Mouse (Mus musculus): ENCODE results near the gene Kcng3. TPM values are rescaled to one million over a fixed set of nuclear protein-coding genes. Genes with fewer than 3 reads are reported as not detected.

Gene Kcng3
- polyA plus RNA-seq, 1 experiment = 0.72 TPM

DNA sequence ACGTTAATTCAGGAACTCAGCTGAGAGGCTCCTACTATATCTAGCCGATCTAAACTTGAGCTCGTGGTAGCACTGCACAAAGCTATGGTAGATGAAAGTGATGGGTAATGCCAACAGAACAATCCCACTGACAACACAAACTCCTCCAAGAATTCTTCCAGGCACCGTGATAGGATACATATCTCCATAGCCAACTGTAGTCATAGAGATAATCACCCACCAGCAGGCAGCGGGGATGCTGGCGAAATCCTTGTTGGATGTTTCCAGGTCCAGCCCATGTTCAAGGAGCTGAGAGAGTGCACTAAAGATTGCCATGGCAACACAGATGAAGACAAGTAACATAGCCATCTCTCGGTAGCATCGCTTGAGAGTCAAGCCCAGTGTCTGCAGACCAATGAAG is 44.0 kb downstream of the Kcng3 start:
- H3K4me1 ChIP-seq (ENCODE audit: control insufficient read depth, insufficient read depth, low read length) = no peaks in the 10 kb centered on the region
- no peak overlapping the region for H3K27ac ChIP-seq (ENCODE audit: control insufficient read depth, insufficient read depth, low read depth, low read length)
- no peak overlapping the region for H3K4me3 ChIP-seq (ENCODE audit: control insufficient read depth, low read depth, low read length)
- H3K36me3 ChIP-seq (ENCODE audit: control insufficient read depth, insufficient read depth, low read length) = no peaks in the 10 kb centered on the region
- TF ChIP-seq POLR2A (IDR thresholded peaks at IDR 0.05; ENCODE audit: control insufficient read depth, low read depth, low read length) (no peak), CTCF (IDR thresholded peaks at IDR 0.05; ENCODE audit: control insufficient read depth, insufficient read depth, insufficient replicate concordance, low read depth, low read length) (no peak)
- no peaks in the 10 kb centered on the region for H3K27me3 ChIP-seq (ENCODE audit: control insufficient read depth, insufficient read depth, low read length)

DNA sequence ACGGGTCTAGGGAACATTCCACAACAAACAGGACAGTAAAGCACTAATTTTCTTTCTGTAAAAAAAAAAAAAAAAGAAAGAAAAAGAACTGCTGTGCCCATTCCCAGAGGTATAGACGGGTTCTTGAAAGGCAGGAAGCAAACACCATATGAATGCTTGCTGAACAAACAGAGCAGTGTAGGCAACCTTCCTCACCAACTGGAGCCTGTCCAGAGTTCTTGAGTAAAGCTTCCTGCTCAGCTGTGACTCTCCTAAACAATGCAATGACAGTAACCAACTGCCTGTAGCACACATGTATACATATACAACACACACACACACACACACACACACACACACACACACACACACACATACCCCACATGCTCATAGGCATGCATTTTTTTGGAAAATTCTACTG is 49.1 kb downstream of the Kcng3 start:
- Histone ChIP-seq H3K27ac (ENCODE audit: control insufficient read depth, insufficient read depth, low read depth, low read length) (no peak overlapping the region), H3K4me3 (ENCODE audit: control insufficient read depth, low read depth, low read length) (no peak overlapping the region), H3K36me3 (ENCODE audit: control insufficient read depth, insufficient read depth, low read length) (no peaks in the 10 kb centered on the region)

DNA sequence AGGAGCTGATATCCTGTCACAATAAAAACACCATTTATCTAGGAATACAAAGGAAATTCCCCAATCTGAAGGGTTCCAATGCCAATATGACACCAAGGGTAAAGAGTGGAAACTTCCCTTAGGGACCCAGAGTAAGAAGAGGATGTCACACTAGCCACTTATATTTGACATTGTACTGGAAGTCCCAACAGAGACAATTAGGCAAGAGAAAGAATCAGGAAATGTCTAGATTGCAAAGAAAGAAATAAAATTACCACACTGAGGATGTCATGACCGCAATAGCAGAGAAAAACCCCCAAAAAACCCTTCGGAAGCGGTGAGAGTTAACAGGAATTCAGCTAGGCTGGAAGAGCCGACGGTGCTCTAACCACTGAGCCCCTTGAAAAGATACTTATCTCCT is 51.0 kb downstream of the Kcng3 start:
- no peaks in the 10 kb centered on the region for H3K27me3 ChIP-seq (ENCODE audit: control insufficient read depth, insufficient read depth, low read length)
- H3K4me3 ChIP-seq (ENCODE audit: control insufficient read depth, low read depth, low read length) = no peak overlapping the region
- no peaks in the 10 kb centered on the region for H3K4me1 ChIP-seq (ENCODE audit: control insufficient read depth, insufficient read depth, low read length)
- no peak overlapping the region for H3K27ac ChIP-seq (ENCODE audit: control insufficient read depth, insufficient read depth, low read depth, low read length)
- TF ChIP-seq POLR2A (IDR thresholded peaks at IDR 0.05; ENCODE audit: control insufficient read depth, low read depth, low read length) = no peak
- TF ChIP-seq CTCF (IDR thresholded peaks at IDR 0.05; ENCODE audit: control insufficient read depth, insufficient read depth, insufficient replicate concordance, low read depth, low read length) = no peak
- H3K36me3 ChIP-seq (ENCODE audit: control insufficient read depth, insufficient read depth, low read length) = no peaks in the 10 kb centered on the region

More for the DNA sequence above, 49.1 kb downstream of the Kcng3 start:
- no peak for TF ChIP-seq POLR2A (IDR thresholded peaks at IDR 0.05; ENCODE audit: control insufficient read depth, low read depth, low read length)
- TF ChIP-seq CTCF (IDR thresholded peaks at IDR 0.05; ENCODE audit: control insufficient read depth, insufficient read depth, insufficient replicate concordance, low read depth, low read length) = no peak
- no peaks in the 10 kb centered on the region for H3K4me1 ChIP-seq (ENCODE audit: control insufficient read depth, insufficient read depth, low read length)
- H3K27me3 ChIP-seq (ENCODE audit: control insufficient read depth, insufficient read depth, low read length) = no peaks in the 10 kb centered on the region

DNA sequence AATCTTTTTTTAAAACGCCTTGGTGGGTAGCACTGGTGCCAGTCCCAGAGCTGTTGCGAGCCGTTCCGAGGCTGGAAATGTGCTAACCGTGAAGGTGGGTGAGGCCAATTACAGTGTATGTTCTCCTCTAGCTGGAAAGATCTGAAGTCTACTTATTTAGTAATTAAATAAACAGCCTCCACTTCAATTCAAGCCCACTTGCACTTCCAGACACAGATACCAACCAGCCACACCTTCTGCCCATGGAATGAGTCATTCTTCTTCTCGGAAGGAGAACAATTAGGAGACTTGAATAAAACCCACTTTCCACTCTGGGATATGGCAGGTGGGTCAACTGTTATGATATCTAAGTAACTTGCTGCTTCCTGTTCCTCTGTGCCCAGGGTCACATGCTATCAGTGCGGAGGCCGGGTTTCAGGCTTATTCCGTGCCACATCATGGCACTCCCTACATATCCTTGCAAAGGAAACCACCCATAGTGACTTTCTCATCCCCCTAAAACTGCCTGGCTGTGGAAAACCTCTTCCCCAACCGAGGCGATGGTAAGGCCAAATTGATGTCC is 54.8 kb downstream of the Kcng3 start:
- H3K27ac ChIP-seq (ENCODE audit: control insufficient read depth, insufficient read depth, low read depth, low read length) = no peak overlapping the region
- no peaks in the 10 kb centered on the region for H3K4me1 ChIP-seq (ENCODE audit: control insufficient read depth, insufficient read depth, low read length)
- no peaks in the 10 kb centered on the region for H3K27me3 ChIP-seq (ENCODE audit: control insufficient read depth, insufficient read depth, low read length)
- TF ChIP-seq CTCF (IDR thresholded peaks at IDR 0.05; ENCODE audit: control insufficient read depth, insufficient read depth, insufficient replicate concordance, low read depth, low read length) (no peak), POLR2A (IDR thresholded peaks at IDR 0.05; ENCODE audit: control insufficient read depth, low read depth, low read length) (no peak)
- no peak overlapping the region for H3K4me3 ChIP-seq (ENCODE audit: control insufficient read depth, low read depth, low read length)
- H3K36me3 ChIP-seq (ENCODE audit: control insufficient read depth, insufficient read depth, low read length) = no peaks in the 10 kb centered on the region

DNA sequence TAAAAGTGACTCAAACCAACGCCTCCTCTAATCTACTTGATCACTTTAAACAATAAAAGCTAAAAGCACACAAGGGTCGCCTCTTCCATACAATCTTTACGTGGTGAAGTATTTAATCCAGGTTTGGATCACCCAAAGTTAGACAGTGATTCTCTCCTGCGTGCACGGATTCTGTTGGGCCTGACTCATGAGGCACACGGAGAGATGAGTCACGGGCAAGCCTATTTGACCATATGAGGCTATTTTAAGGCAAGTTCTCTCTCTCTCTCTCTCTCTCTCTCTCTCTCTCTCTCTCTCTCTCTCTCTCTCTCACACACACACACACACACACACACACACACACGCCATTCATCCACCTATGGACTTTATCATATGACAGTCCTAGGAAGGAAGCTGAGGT is 57.1 kb downstream of the Kcng3 start:
- Histone ChIP-seq H3K27me3 (ENCODE audit: control insufficient read depth, insufficient read depth, low read length) (no peaks in the 10 kb centered on the region), H3K4me1 (ENCODE audit: control insufficient read depth, insufficient read depth, low read length) (no peaks in the 10 kb centered on the region), H3K27ac (ENCODE audit: control insufficient read depth, insufficient read depth, low read depth, low read length) (no peak overlapping the region), H3K4me3 (ENCODE audit: control insufficient read depth, low read depth, low read length) (no peak overlapping the region), H3K36me3 (ENCODE audit: control insufficient read depth, insufficient read depth, low read length) (no peaks in the 10 kb centered on the region)
- TF ChIP-seq CTCF (IDR thresholded peaks at IDR 0.05; ENCODE audit: control insufficient read depth, insufficient read depth, insufficient replicate concordance, low read depth, low read length) = no peak
- TF ChIP-seq POLR2A (IDR thresholded peaks at IDR 0.05; ENCODE audit: control insufficient read depth, low read depth, low read length) = no peak

DNA sequence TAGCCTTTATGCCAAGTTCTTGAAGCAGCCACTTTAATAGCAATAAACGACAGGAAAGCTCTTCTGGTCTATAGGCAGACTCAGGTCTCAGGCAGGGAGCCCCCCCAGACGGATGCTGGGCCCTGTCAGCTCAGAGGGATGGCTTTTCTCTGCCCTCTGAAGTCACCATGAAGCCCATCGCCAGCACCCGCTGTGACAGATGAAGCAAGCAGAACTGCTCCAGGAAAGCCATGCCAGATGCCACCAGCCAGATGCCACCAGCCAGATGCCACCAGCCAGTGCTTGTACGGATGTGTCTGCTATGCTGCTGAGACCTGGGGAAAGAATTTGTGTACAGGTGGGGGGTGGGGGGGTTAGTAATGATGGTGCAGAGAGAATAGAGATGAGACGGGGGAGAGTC is 58.6 kb downstream of the Kcng3 start:
- Histone ChIP-seq H3K36me3 (ENCODE audit: control insufficient read depth, insufficient read depth, low read length) (no peaks in the 10 kb centered on the region), H3K4me3 (ENCODE audit: control insufficient read depth, low read depth, low read length) (no peak overlapping the region), H3K27me3 (ENCODE audit: control insufficient read depth, insufficient read depth, low read length) (no peaks in the 10 kb centered on the region), H3K27ac (ENCODE audit: control insufficient read depth, insufficient read depth, low read depth, low read length) (no peak overlapping the region), H3K4me1 (ENCODE audit: control insufficient read depth, insufficient read depth, low read length) (no peaks in the 10 kb centered on the region)
- TF ChIP-seq CTCF (IDR thresholded peaks at IDR 0.05; ENCODE audit: control insufficient read depth, insufficient read depth, insufficient replicate concordance, low read depth, low read length) (no peak), POLR2A (IDR thresholded peaks at IDR 0.05; ENCODE audit: control insufficient read depth, low read depth, low read length) (no peak)

DNA sequence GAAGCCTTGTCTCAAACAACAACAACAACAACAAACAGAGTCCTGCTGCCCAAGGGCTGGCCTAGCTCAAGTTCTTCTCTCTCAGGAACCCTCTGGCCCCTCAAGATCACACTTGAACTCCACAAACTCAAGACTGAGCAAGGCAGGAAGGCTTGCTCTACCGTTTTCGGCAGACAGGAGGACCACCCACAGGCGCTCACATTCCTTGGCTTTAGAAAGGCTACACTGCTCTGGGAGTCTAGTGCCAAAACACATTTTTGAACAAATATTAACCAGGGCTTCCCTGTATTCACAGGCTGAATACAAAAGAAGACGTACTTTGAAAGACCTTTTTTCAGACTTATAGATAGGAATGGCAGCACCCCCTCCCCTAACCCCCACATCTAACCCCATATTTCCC is 59.3 kb downstream of the Kcng3 start:
- Histone ChIP-seq H3K27ac (ENCODE audit: control insufficient read depth, insufficient read depth, low read depth, low read length) (no peak overlapping the region), H3K4me1 (ENCODE audit: control insufficient read depth, insufficient read depth, low read length) (no peaks in the 10 kb centered on the region), H3K4me3 (ENCODE audit: control insufficient read depth, low read depth, low read length) (no peak overlapping the region), H3K27me3 (ENCODE audit: control insufficient read depth, insufficient read depth, low read length) (no peaks in the 10 kb centered on the region), H3K36me3 (ENCODE audit: control insufficient read depth, insufficient read depth, low read length) (no peaks in the 10 kb centered on the region)
- TF ChIP-seq CTCF (IDR thresholded peaks at IDR 0.05; ENCODE audit: control insufficient read depth, insufficient read depth, insufficient replicate concordance, low read depth, low read length) (no peak), POLR2A (IDR thresholded peaks at IDR 0.05; ENCODE audit: control insufficient read depth, low read depth, low read length) (no peak)

DNA sequence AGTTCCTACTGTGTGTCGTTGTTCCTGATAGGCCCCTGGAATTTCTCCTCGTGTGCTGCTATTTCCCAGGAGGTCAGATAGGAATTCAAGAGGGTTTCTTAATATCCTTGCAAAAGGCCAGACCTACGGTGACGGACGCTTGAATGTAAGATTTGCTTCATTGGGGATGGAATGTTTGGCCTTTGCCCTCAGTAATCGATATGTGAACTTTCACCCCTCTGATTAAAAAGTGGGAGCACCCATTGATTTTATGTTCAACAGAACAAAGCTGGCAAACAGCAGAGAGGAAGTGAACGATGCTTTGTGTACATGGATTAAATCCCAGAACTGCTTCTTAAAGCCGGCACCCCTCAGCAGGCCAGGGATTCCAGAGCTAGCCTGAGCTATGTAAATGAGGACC is 64.3 kb downstream of the Kcng3 start:
- peaks cover 5% of the 10 kb centered on the region for H3K4me1 ChIP-seq (ENCODE audit: control insufficient read depth, insufficient read depth, low read length)
- no peaks in the 10 kb centered on the region for H3K36me3 ChIP-seq (ENCODE audit: control insufficient read depth, insufficient read depth, low read length)
- H3K27me3 ChIP-seq (ENCODE audit: control insufficient read depth, insufficient read depth, low read length) = no peaks in the 10 kb centered on the region
- no peak for TF ChIP-seq CTCF (IDR thresholded peaks at IDR 0.05; ENCODE audit: control insufficient read depth, insufficient read depth, insufficient replicate concordance, low read depth, low read length)
- TF ChIP-seq POLR2A (IDR thresholded peaks at IDR 0.05; ENCODE audit: control insufficient read depth, low read depth, low read length) = no peak
- no peak overlapping the region for H3K4me3 ChIP-seq (ENCODE audit: control insufficient read depth, low read depth, low read length)
- no peak overlapping the region for H3K27ac ChIP-seq (ENCODE audit: control insufficient read depth, insufficient read depth, low read depth, low read length)

Measured in testis, adult 2 months (tissue).